Mouse (Mus musculus): ENCODE data around the gene Zfp386. TPM values are rescaled to one million over a fixed set of nuclear protein-coding genes. Genes with fewer than 3 reads are reported as not detected.

Zfp386 gene
- polyA plus RNA-seq, 1 experiment from 2014 or later: 48.5 TPM

GRCm38 (mm10) chr12:116083125-116083524 lies 35.6 kb downstream of the Zfp386 start:
- Histone ChIP-seq H3K9me3 (ENCODE audit: control insufficient read depth, low read length) (no peaks in the 10 kb centered on the region), H3K36me3 (replicated peaks; ENCODE audit: control insufficient read depth, insufficient read depth) (no peaks in the 10 kb centered on the region)
- WGBS: 87% methylated on average over 6 of the region's 6 CpGs

GRCm38 (mm10) chr12:116084294-116084693 lies 36.8 kb downstream of the Zfp386 start:
- H3K36me3 ChIP-seq (replicated peaks; ENCODE audit: control insufficient read depth, insufficient read depth): no peaks in the 10 kb centered on the region
- no peak overlapping the region for H3K4me2 ChIP-seq (replicated peaks)
- DNase-seq (ENCODE audit: low spot score) (no peak), ATAC-seq (ENCODE audit: low FRiP score) (no peak)
- H3K9ac ChIP-seq: no peak overlapping the region
- H3K27ac ChIP-seq: no peak overlapping the region
- H3K27me3 ChIP-seq (ENCODE audit: control insufficient read depth, insufficient read depth, low read length): peaks cover 2% of the 10 kb centered on the region; the same call in 1 of the 2 replicates
- WGBS: 82% methylated on average over 2 of the region's 2 CpGs
- H3K4me3 ChIP-seq (replicated peaks; ENCODE audit: low read length): no peak overlapping the region
- H3K9me3 ChIP-seq (ENCODE audit: control insufficient read depth, low read length): no peaks in the 10 kb centered on the region
- H3K4me1 ChIP-seq (replicated peaks; ENCODE audit: control insufficient read depth, insufficient read depth, low read length): no peaks in the 10 kb centered on the region

More at GRCm38 (mm10) chr12:116083125-116083524, 35.6 kb downstream of the Zfp386 start:
- DNase-seq (ENCODE audit: low spot score) (no peak), ATAC-seq (ENCODE audit: low FRiP score) (no peak)
- Histone ChIP-seq H3K4me3 (replicated peaks; ENCODE audit: low read length) (no peak overlapping the region), H3K4me1 (replicated peaks; ENCODE audit: control insufficient read depth, insufficient read depth, low read length) (peaks cover under 1% of the 10 kb centered on the region; the same call in 1 of the 2 replicates), H3K4me2 (replicated peaks) (no peak overlapping the region), H3K27ac (no peak overlapping the region), H3K9ac (no peak overlapping the region), H3K27me3 (ENCODE audit: control insufficient read depth, insufficient read depth, low read length) (peaks cover 11% of the 10 kb centered on the region; the same call in 1 of the 2 replicates)

GRCm38 (mm10) chr12:116086951-116087600 lies 39.6 kb downstream of the Zfp386 start:
- Histone ChIP-seq H3K9me3 (ENCODE audit: control insufficient read depth, low read length) (no peaks in the 10 kb centered on the region), H3K4me3 (replicated peaks; ENCODE audit: low read length) (no peak overlapping the region), H3K27me3 (ENCODE audit: control insufficient read depth, insufficient read depth, low read length) (no peaks in the 10 kb centered on the region), H3K4me2 (replicated peaks) (no peak overlapping the region), H3K9ac (no peak overlapping the region), H3K4me1 (replicated peaks; ENCODE audit: control insufficient read depth, insufficient read depth, low read length) (no peaks in the 10 kb centered on the region), H3K27ac (no peak overlapping the region), H3K36me3 (replicated peaks; ENCODE audit: control insufficient read depth, insufficient read depth) (no peaks in the 10 kb centered on the region)
- WGBS: 89% methylated on average over 5 of the region's 5 CpGs
- DNase-seq (ENCODE audit: low spot score) (no peak), ATAC-seq (ENCODE audit: low FRiP score) (no peak)

GRCm38 (mm10) chr12:116089836-116090235 lies 42.3 kb downstream of the Zfp386 start:
- H3K27ac ChIP-seq: no peak overlapping the region
- DNase-seq (ENCODE audit: low spot score) (no peak), ATAC-seq (ENCODE audit: low FRiP score) (no peak)
- H3K36me3 ChIP-seq (replicated peaks; ENCODE audit: control insufficient read depth, insufficient read depth): no peaks in the 10 kb centered on the region
- H3K4me1 ChIP-seq (replicated peaks; ENCODE audit: control insufficient read depth, insufficient read depth, low read length): no peaks in the 10 kb centered on the region
- H3K9me3 ChIP-seq (ENCODE audit: control insufficient read depth, low read length): no peaks in the 10 kb centered on the region
- H3K27me3 ChIP-seq (ENCODE audit: control insufficient read depth, insufficient read depth, low read length): no peaks in the 10 kb centered on the region
- WGBS: 91% methylated on average over 3 of the region's 3 CpGs
- H3K9ac ChIP-seq: no peak overlapping the region
- H3K4me2 ChIP-seq (replicated peaks): no peak overlapping the region
- H3K4me3 ChIP-seq (replicated peaks; ENCODE audit: low read length): no peak overlapping the region

- no peaks in the 10 kb centered on the region for H3K27me3 ChIP-seq (ENCODE audit: control insufficient read depth, insufficient read depth, low read length)
- H3K4me1 ChIP-seq (replicated peaks; ENCODE audit: control insufficient read depth, insufficient read depth, low read length): no peaks in the 10 kb centered on the region
- H3K9ac ChIP-seq: no peak overlapping the region
- ATAC-seq (ENCODE audit: low FRiP score) (no peak), DNase-seq (ENCODE audit: low spot score) (no peak)
- H3K4me3 ChIP-seq (replicated peaks; ENCODE audit: low read length): no peak overlapping the region
- H3K27ac ChIP-seq: no peak overlapping the region
- no peaks in the 10 kb centered on the region for H3K9me3 ChIP-seq (ENCODE audit: control insufficient read depth, low read length)
- WGBS: 90% methylated on average over 14 of the region's 14 CpGs
- no peak overlapping the region for H3K4me2 ChIP-seq (replicated peaks)
- H3K36me3 ChIP-seq (replicated peaks; ENCODE audit: control insufficient read depth, insufficient read depth): no peaks in the 10 kb centered on the region
These were observed 47.4 kb downstream of the Zfp386 start for GRCm38 (mm10) chr12:116094765-116095555.

- H3K9ac ChIP-seq: no peak overlapping the region
- ATAC-seq (ENCODE audit: low FRiP score) (no peak), DNase-seq (ENCODE audit: low spot score) (no peak)
- no peaks in the 10 kb centered on the region for H3K9me3 ChIP-seq (ENCODE audit: control insufficient read depth, low read length)
- H3K4me2 ChIP-seq (replicated peaks): no peak overlapping the region
- 68% methylated on average over 3 of the region's 3 CpGs for WGBS
- no peaks in the 10 kb centered on the region for H3K27me3 ChIP-seq (ENCODE audit: control insufficient read depth, insufficient read depth, low read length)
- no peak overlapping the region for H3K4me3 ChIP-seq (replicated peaks; ENCODE audit: low read length)
- H3K4me1 ChIP-seq (replicated peaks; ENCODE audit: control insufficient read depth, insufficient read depth, low read length): no peaks in the 10 kb centered on the region
- no peaks in the 10 kb centered on the region for H3K36me3 ChIP-seq (replicated peaks; ENCODE audit: control insufficient read depth, insufficient read depth)
- H3K27ac ChIP-seq: no peak overlapping the region
These were observed 48.9 kb downstream of the Zfp386 start for GRCm38 (mm10) chr12:116096361-116096904.

GRCm38 (mm10) chr12:116097166-116097565 lies 49.6 kb downstream of the Zfp386 start:
- WGBS: 90% methylated on average over 8 of the region's 8 CpGs
- no peak overlapping the region for H3K4me3 ChIP-seq (replicated peaks; ENCODE audit: low read length)

GRCm38 (mm10) chr12:116101945-116102344 lies 54.4 kb downstream of the Zfp386 start:
- WGBS: 91% methylated on average over 2 of the region's 2 CpGs
- Histone ChIP-seq H3K27me3 (ENCODE audit: control insufficient read depth, insufficient read depth, low read length) (no peaks in the 10 kb centered on the region), H3K4me2 (replicated peaks) (no peak overlapping the region), H3K9ac (no peak overlapping the region), H3K9me3 (ENCODE audit: control insufficient read depth, low read length) (no peaks in the 10 kb centered on the region), H3K27ac (no peak overlapping the region), H3K4me1 (replicated peaks; ENCODE audit: control insufficient read depth, insufficient read depth, low read length) (no peaks in the 10 kb centered on the region), H3K36me3 (replicated peaks; ENCODE audit: control insufficient read depth, insufficient read depth) (no peaks in the 10 kb centered on the region), H3K4me3 (replicated peaks; ENCODE audit: low read length) (no peak overlapping the region)
- no peak for ATAC-seq (ENCODE audit: low FRiP score)
- DNase-seq (ENCODE audit: low spot score): no peak

More at GRCm38 (mm10) chr12:116097166-116097565, 49.6 kb downstream of the Zfp386 start:
- no peak for ATAC-seq (ENCODE audit: low FRiP score)
- no peak for DNase-seq (ENCODE audit: low spot score)
- Histone ChIP-seq H3K36me3 (replicated peaks; ENCODE audit: control insufficient read depth, insufficient read depth) (no peaks in the 10 kb centered on the region), H3K4me1 (replicated peaks; ENCODE audit: control insufficient read depth, insufficient read depth, low read length) (no peaks in the 10 kb centered on the region), H3K27me3 (ENCODE audit: control insufficient read depth, insufficient read depth, low read length) (no peaks in the 10 kb centered on the region), H3K4me2 (replicated peaks) (no peak overlapping the region), H3K9me3 (ENCODE audit: control insufficient read depth, low read length) (no peaks in the 10 kb centered on the region), H3K27ac (no peak overlapping the region), H3K9ac (no peak overlapping the region)

All from hindbrain, embryonic 14.5 days (tissue).